Mouse (Mus musculus): ENCODE results near the gene Tm7sf3.

DNA sequence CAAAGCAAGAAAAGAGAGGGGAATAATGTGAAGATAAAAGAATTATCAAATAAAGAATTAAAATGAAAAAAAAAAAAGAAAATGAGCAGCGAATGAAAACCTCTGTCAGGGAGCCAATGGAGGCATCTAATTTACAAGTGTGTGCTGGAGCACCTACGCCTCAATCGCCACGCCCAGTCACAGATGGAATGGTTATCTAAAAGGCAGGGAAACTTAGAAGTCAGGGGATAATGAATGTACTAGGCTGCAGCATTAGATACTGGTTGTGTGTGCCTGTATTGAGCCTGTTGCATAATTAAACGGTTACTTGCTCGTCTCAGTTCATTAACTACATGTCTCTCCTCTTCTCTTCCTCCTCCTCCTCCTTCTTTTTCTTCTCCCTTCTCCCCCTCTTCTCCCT is 31.2 kb downstream of the Tm7sf3 start:
- no peak for TF ChIP-seq CTCF (IDR thresholded peaks at IDR 0.05; ENCODE audit: borderline replicate concordance, insufficient read depth, low read length)
- TF ChIP-seq POLR2A (IDR thresholded peaks at IDR 0.05; ENCODE audit: low read depth, low read length), result no peak

All from embryonic fibroblast, embryonic 13.5 days (primary cell).